In genomic region chr9:122023873-122024272, GRCm38 (mm10) we compare ENCODE assay signal across 11 mouse cellular contexts. TPM values are rescaled to one million over a fixed set of nuclear protein-coding genes. Genes with fewer than 3 reads are reported as not detected.
A peak's percentile ranks its signal among the peaks of the same experiment; 100 is the strongest.
DNase-seq lines count a peak whose midpoint lies in the region; ATAC-seq and TF ChIP-seq lines count a peak whose summit lies in the region.
"Had no signal": no experiment of that assay in that cellular context is flagged by ENCODE, and none has a peak within 500 bp of the region (broad histone marks: within the 10 kb centered on the region; RNA-seq: fewer than 3 reads in every experiment).

No protein-coding gene starts in this region.

- no peak overlapping the region for H3K4me3 ChIP-seq in lung, embryonic 15.5 days
- no peak overlapping the region for H3K4me3 ChIP-seq in lung, adult 2 months (replicated peaks; ENCODE audit: extremely low read depth, low read depth, low read length)
- H3K4me3 ChIP-seq in heart, embryonic 16.5 days (ENCODE audit: low read length): no peak overlapping the region
- H3K4me3 ChIP-seq in forebrain, embryonic 10.5 days: no peak overlapping the region

- peak overlapping the region; percentile 23; the same call in 1 of the 2 replicates for H3K27ac ChIP-seq in lung, embryonic 15.5 days
- H3K27ac ChIP-seq in heart, embryonic 16.5 days (ENCODE audit: low read length): peak overlapping the region; percentile 57
- H3K27ac ChIP-seq in forebrain, embryonic 10.5 days: no peak overlapping the region

- ATAC-seq in lung, embryonic 15.5 days (ENCODE audit: borderline replicate concordance, extremely low read depth, low FRiP score, low TSS enrichment): no peak
- ATAC-seq in heart, embryonic 16.5 days (replicated peaks; ENCODE audit: extremely low read depth, insufficient read depth, low FRiP score): no peak
- ATAC-seq: CD4-positive, CD25-positive, alpha-beta regulatory T cell, adult 4 months; liver, postnatal 0 days had no signal

- no peak for TF ChIP-seq POLR2A in lung, adult 2 months (IDR thresholded peaks at IDR 0.05; ENCODE audit: borderline replicate concordance, extremely low read depth, low read depth, low read length)

- WGBS in lung, embryonic 15.5 days: 62% methylated on average over 5 of the region's 5 CpGs
- WGBS in lung, adult 2 months: 63% methylated on average over 5 of the region's 5 CpGs
- WGBS in heart, embryonic 16.5 days: 46% methylated on average over 5 of the region's 5 CpGs
- 77% methylated on average over 5 of the region's 5 CpGs for WGBS in forebrain, embryonic 10.5 days

- H3K36me3 ChIP-seq in lung, embryonic 15.5 days: no peaks in the 10 kb centered on the region
- no peaks in the 10 kb centered on the region for H3K36me3 ChIP-seq in heart, embryonic 16.5 days (ENCODE audit: control insufficient read depth, insufficient read depth)
- no peaks in the 10 kb centered on the region for H3K36me3 ChIP-seq in forebrain, embryonic 10.5 days (replicated peaks)

- peaks cover 33% of the 10 kb centered on the region for H3K4me1 ChIP-seq in lung, embryonic 15.5 days
- peaks cover 41% of the 10 kb centered on the region for H3K4me1 ChIP-seq in lung, adult 2 months (ENCODE audit: control insufficient read depth, insufficient read depth, low read length)
- peaks cover 42% of the 10 kb centered on the region for H3K4me1 ChIP-seq in heart, embryonic 16.5 days (ENCODE audit: control insufficient read depth, insufficient read depth, low read length)
- H3K4me1 ChIP-seq in forebrain, embryonic 10.5 days: peaks cover 41% of the 10 kb centered on the region

- TF ChIP-seq CTCF in lung, adult 2 months (IDR thresholded peaks at IDR 0.05; ENCODE audit: insufficient read depth, low read length): no peak

- H3K9ac ChIP-seq in lung, embryonic 15.5 days: no peak overlapping the region
- no peak overlapping the region for H3K9ac ChIP-seq in heart, embryonic 16.5 days (ENCODE audit: low read length)
- H3K9ac ChIP-seq: liver, postnatal 0 days had no signal

- DNase-seq in gastrocnemius, adult 18-20 months (ENCODE audit: low spot score): peak; percentile 65
- DNase-seq in gastrocnemius, postnatal 10 days: no peak
- no peak for DNase-seq in lung, adult 2 months
- no peak for DNase-seq in retina, postnatal 1 day
- DNase-seq in embryo, embryonic 11 days: no peak
- DNase-seq in forebrain, embryonic 10.5 days (ENCODE audit: extremely low spot score, low spot score): no peak
- DNase-seq: liver, postnatal 0 days had no signal

- H3K27me3 ChIP-seq in lung, embryonic 15.5 days: no peaks in the 10 kb centered on the region
- H3K27me3 ChIP-seq in heart, embryonic 16.5 days (ENCODE audit: control insufficient read depth, insufficient read depth, low read length): no peaks in the 10 kb centered on the region
- H3K27me3 ChIP-seq in forebrain, embryonic 10.5 days (ENCODE audit: poor library complexity, severe bottlenecking): 0 out of 2 replicates have a peak, but pooled peaks cover 5% of the 10 kb centered on the region

- no peaks in the 10 kb centered on the region for H3K9me3 ChIP-seq in lung, embryonic 15.5 days
- H3K9me3 ChIP-seq in heart, embryonic 16.5 days (replicated peaks; ENCODE audit: control insufficient read depth, low read length): no peaks in the 10 kb centered on the region
- no peaks in the 10 kb centered on the region for H3K9me3 ChIP-seq in forebrain, embryonic 10.5 days

- H3K4me2 ChIP-seq in lung, embryonic 15.5 days: no peak overlapping the region
- no peak overlapping the region for H3K4me2 ChIP-seq in heart, embryonic 16.5 days (ENCODE audit: low read depth, low read length)

RNA-seq across cellular contexts. Expression of gene Pomgnt2, which starts 27.0 kb away (rescaled TPM):
- 10 to 100 TPM; 15.9 to 16.6 TPM for total RNA-seq in gastrocnemius, adult 18-20 months (2021)
- 1 to 10 TPM; 6.5 to 7.0 TPM for total RNA-seq in gastrocnemius, postnatal 10 days (2021)
- 13.0 and 13.5 TPM in 2 replicates for polyA plus RNA-seq in lung, embryonic 15.5 days (2015; fragmentation: Nextera tagmentation; extraction: Ambion mirVana)
- 14.5 and 14.8 TPM in 2 replicates for polyA plus RNA-seq in lung, adult 2 months (2012; rRNA removed)
- polyA plus RNA-seq in heart, embryonic 16.5 days (2015; fragmentation: Nextera tagmentation; extraction: Ambion mirVana): 12.5 and 13.0 TPM in 2 replicates
- 12.5 and 13.6 TPM in 2 replicates for polyA plus RNA-seq in forebrain, embryonic 10.5 days (2016; fragmentation: Nextera tagmentation; extraction: Ambion mirVana)
- total RNA-seq: monocyte, adult 5-6 weeks had no signal
- polyA plus RNA-seq: CD4-positive, CD25-positive, alpha-beta regulatory T cell, adult 4 months had no signal
